Mouse (Mus musculus): Measurements from ENCODE around the gene Supt4a.

DNA sequence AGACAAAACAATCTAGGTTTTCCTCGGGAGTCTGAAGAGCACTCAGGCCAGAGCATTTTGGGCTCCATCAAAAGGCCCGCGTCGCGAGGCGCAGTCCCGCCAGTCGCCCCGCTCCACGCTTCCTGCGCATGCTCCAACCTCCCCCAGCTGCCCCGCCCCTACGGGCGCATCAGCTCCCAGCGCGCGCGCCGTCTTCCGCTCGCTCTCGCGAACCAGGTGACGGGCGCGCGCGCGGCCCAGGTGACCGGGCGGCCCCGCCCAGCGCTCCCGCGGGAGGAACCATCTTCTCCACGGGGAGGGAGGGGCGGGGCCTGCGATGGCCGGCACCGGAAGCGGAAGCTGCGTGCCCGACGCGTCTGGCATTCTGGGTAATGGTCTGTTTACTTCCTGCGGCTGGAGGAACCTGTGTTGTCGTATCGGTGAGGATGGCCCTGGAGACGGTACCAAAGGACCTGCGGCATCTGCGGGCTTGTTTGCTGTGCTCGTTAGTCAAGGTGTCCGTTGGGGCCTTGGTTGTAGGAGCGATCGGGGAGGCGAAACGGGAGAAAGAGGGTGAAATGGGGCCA is at the start of gene Supt4a:
- peak; percentile 94; the same call in 1 of the 2 replicates for TF ChIP-seq POLR2A (IDR thresholded peaks at IDR 0.05; ENCODE audit: borderline replicate concordance, extremely low read depth, low read depth, low read length)
- TF ChIP-seq CTCF (IDR thresholded peaks at IDR 0.05; ENCODE audit: insufficient read depth, low read length): no peak
